8 mouse cellular contexts compared by ENCODE assay signal in the genomic region with DNA sequence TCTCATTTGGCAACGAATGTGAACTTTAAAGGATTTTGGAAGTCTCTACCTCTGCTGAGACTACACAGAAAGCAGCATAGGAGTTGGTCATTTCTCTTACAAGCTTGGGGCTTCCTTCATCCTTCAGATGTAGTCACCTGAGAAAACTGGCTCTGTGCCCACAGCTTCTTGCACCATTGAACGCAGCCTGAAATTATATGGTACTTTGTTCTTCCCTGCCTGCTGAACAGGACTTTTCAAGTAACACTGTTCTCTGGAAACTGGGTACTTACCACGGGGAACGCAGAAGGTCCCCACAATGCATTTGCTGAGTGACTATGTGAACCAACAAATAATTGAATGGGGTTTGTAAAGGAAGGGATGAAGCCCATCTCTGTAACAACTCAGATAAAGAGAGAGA. TPM values are rescaled to one million over a fixed set of nuclear protein-coding genes. Genes with fewer than 3 reads are reported as not detected.
DNase-seq lines count a peak whose midpoint lies in the region; ATAC-seq and TF ChIP-seq lines count a peak whose summit lies in the region.

No protein-coding gene starts in this region.

- H3K27me3 ChIP-seq in lung, postnatal 0 days (replicated peaks; ENCODE audit: insufficient read depth, low read length), result no peaks in the 10 kb centered on the region
- no peaks in the 10 kb centered on the region for H3K27me3 ChIP-seq in forebrain, postnatal 0 days (ENCODE audit: insufficient read depth, low read length)
- 0 out of 2 replicates have a peak, but pooled peaks cover 4% of the 10 kb centered on the region for H3K27me3 ChIP-seq in limb, embryonic 13.5 days
- H3K27me3 ChIP-seq in stomach, embryonic 15.5 days (replicated peaks), result no peaks in the 10 kb centered on the region

- no peak for DNase-seq in lung, postnatal 0 days (ENCODE audit: low spot score)
- no peak for DNase-seq in lung, postnatal 25 days (ENCODE audit: low spot score)
- no peak for DNase-seq in forebrain, postnatal 0 days
- no peak for DNase-seq in MN1 (ENCODE audit: low spot score)
- no peak for DNase-seq in cerebellum, adult 9-10 months
- no peak for DNase-seq in thymus, postnatal 25 days

- no peaks in the 10 kb centered on the region for H3K9me3 ChIP-seq in lung, postnatal 0 days (ENCODE audit: low read length)
- H3K9me3 ChIP-seq in forebrain, postnatal 0 days (ENCODE audit: low read length), result no peaks in the 10 kb centered on the region
- no peaks in the 10 kb centered on the region for H3K9me3 ChIP-seq in limb, embryonic 13.5 days
- no peaks in the 10 kb centered on the region for H3K9me3 ChIP-seq in stomach, embryonic 15.5 days

- no peak overlapping the region for H3K9ac ChIP-seq in lung, postnatal 0 days (replicated peaks; ENCODE audit: low read depth)
- H3K9ac ChIP-seq in forebrain, postnatal 0 days, result 0 out of 2 replicates have a peak overlapping the region, but pooled peaks have one; percentile 18
- H3K9ac ChIP-seq in limb, embryonic 13.5 days, result peak overlapping the region; percentile 54; the same call in 1 of the 2 replicates
- H3K9ac ChIP-seq in stomach, embryonic 15.5 days, result no peak overlapping the region

- ATAC-seq in lung, postnatal 0 days, result no peak
- no peak for ATAC-seq in forebrain, postnatal 0 days
- no peak for ATAC-seq in limb, embryonic 13.5 days (ENCODE audit: low FRiP score, low read depth)
- no peak for ATAC-seq in stomach, embryonic 15.5 days (ENCODE audit: insufficient read depth, low FRiP score, low read depth)

- H3K36me3 ChIP-seq in lung, postnatal 0 days (ENCODE audit: insufficient read depth, low read length), result no peaks in the 10 kb centered on the region
- no peaks in the 10 kb centered on the region for H3K36me3 ChIP-seq in forebrain, postnatal 0 days (ENCODE audit: insufficient read depth)
- no peaks in the 10 kb centered on the region for H3K36me3 ChIP-seq in limb, embryonic 13.5 days
- no peaks in the 10 kb centered on the region for H3K36me3 ChIP-seq in stomach, embryonic 15.5 days

- H3K27ac ChIP-seq in lung, postnatal 0 days (ENCODE audit: low read length), result no peak overlapping the region
- H3K27ac ChIP-seq in forebrain, postnatal 0 days (ENCODE audit: low read depth, low read length), result no peak overlapping the region
- no peak overlapping the region for H3K27ac ChIP-seq in limb, embryonic 13.5 days
- no peak overlapping the region for H3K27ac ChIP-seq in stomach, embryonic 15.5 days

- 0 out of 2 replicates have a peak, but pooled peaks cover 6% of the 10 kb centered on the region for H3K4me1 ChIP-seq in lung, postnatal 0 days (ENCODE audit: insufficient read depth, low read depth, low read length)
- H3K4me1 ChIP-seq in forebrain, postnatal 0 days (ENCODE audit: insufficient read depth), result no peaks in the 10 kb centered on the region
- peaks cover 13% of the 10 kb centered on the region; the same call in 1 of the 2 replicates for H3K4me1 ChIP-seq in limb, embryonic 13.5 days
- H3K4me1 ChIP-seq in stomach, embryonic 15.5 days, result no peaks in the 10 kb centered on the region

- no peak for TF ChIP-seq EP300 in lung, postnatal 0 days (IDR thresholded peaks at IDR 0.05)

- no peak overlapping the region for H3K4me3 ChIP-seq in lung, postnatal 0 days (ENCODE audit: low read depth, low read length)
- H3K4me3 ChIP-seq in forebrain, postnatal 0 days (ENCODE audit: low read depth, low read length), result no peak overlapping the region
- H3K4me3 ChIP-seq in limb, embryonic 13.5 days, result peak overlapping the region; percentile 42
- peak overlapping the region; percentile 36 for H3K4me3 ChIP-seq in stomach, embryonic 15.5 days (replicated peaks)

- no peak for TF ChIP-seq CTCF in lung, postnatal 0 days (IDR thresholded peaks at IDR 0.05)
- TF ChIP-seq CTCF in forebrain, postnatal 0 days (IDR thresholded peaks at IDR 0.05; ENCODE audit: low read depth), result no peak

- WGBS in lung, postnatal 0 days, result 68% methylated on average over 4 of the region's 4 CpGs
- 62% methylated on average over 4 of the region's 4 CpGs for WGBS in forebrain, postnatal 0 days
- 70% methylated on average over 4 of the region's 4 CpGs for WGBS in limb, embryonic 13.5 days
- WGBS in stomach, embryonic 15.5 days, result 76% methylated on average over 4 of the region's 4 CpGs

- H3K4me2 ChIP-seq in lung, postnatal 0 days (replicated peaks; ENCODE audit: low read depth, low read length), result peak overlapping the region; percentile 61
- H3K4me2 ChIP-seq in forebrain, postnatal 0 days (ENCODE audit: low read depth), result peak overlapping the region; percentile 49
- H3K4me2 ChIP-seq in limb, embryonic 13.5 days (replicated peaks), result peak overlapping the region; percentile 65
- peak overlapping the region; percentile 72 for H3K4me2 ChIP-seq in stomach, embryonic 15.5 days

RNA-seq across cellular contexts. Expression of gene Dnah1, which starts 0.5 kb away (rescaled TPM):
- polyA plus RNA-seq in lung, postnatal 0 days (2015; fragmentation: Nextera tagmentation; extraction: Ambion mirVana), result 0.53 and 0.67 TPM in 2 replicates
- total RNA-seq in forebrain, postnatal 0 days (2014; rRNA removed), result 4.6 and 7.2 TPM in 2 replicates
- polyA plus RNA-seq in forebrain, postnatal 0 days (2015; fragmentation: Nextera tagmentation; extraction: Ambion mirVana), result 1.7 and 2.3 TPM in 2 replicates
- 6.6 and 8.1 TPM in 2 replicates for polyA plus RNA-seq in limb, embryonic 13.5 days (2015; fragmentation: Nextera tagmentation; extraction: Ambion mirVana)
- 3.5 and 4.0 TPM in 2 replicates for polyA plus RNA-seq in stomach, embryonic 15.5 days (2015; fragmentation: Nextera tagmentation; extraction: Ambion mirVana)

RNA-seq across cellular contexts. Expression of gene Capn7, which starts 13.2 kb away (rescaled TPM):
- 23.1 and 25.1 TPM in 2 replicates for polyA plus RNA-seq in lung, postnatal 0 days (2015; fragmentation: Nextera tagmentation; extraction: Ambion mirVana)
- total RNA-seq in forebrain, postnatal 0 days (2014; rRNA removed), result 71.3 and 73.3 TPM in 2 replicates
- 43.3 and 51.4 TPM in 2 replicates for polyA plus RNA-seq in forebrain, postnatal 0 days (2015; fragmentation: Nextera tagmentation; extraction: Ambion mirVana)
- 40.0 and 41.4 TPM in 2 replicates for polyA plus RNA-seq in limb, embryonic 13.5 days (2015; fragmentation: Nextera tagmentation; extraction: Ambion mirVana)
- polyA plus RNA-seq in stomach, embryonic 15.5 days (2015; fragmentation: Nextera tagmentation; extraction: Ambion mirVana), result 37.8 and 41.8 TPM in 2 replicates

Comparison
In these comparisons a context has a peak if more than half of its experiments do, and no peak if none do; other contexts are left out.
1. H3K4me3 ChIP-seq: peak in limb, embryonic 13.5 days (single experiment) and stomach, embryonic 15.5 days (single experiment); none in lung, postnatal 0 days (single experiment) and forebrain, postnatal 0 days (single experiment).
2. H3K9ac ChIP-seq: peak in forebrain, postnatal 0 days (single experiment) and limb, embryonic 13.5 days (single experiment); none in lung, postnatal 0 days (single experiment) and stomach, embryonic 15.5 days (single experiment).
3. Peak in every context shown above with its lines, with median percentiles within 50 percentile points of each other: H3K4me2 ChIP-seq.